Mouse (Mus musculus): ENCODE measurements around the gene Sapcd1.

- TF ChIP-seq CTCF (IDR thresholded peaks at IDR 0.05; ENCODE audit: extremely low read depth, insufficient read length, insufficient replicate concordance, low read depth, low read length) (no peak), POLR2A (IDR thresholded peaks at IDR 0.05; ENCODE audit: low read depth, low read length) (no peak)
Measured at GRCm38 (mm10) chr17:35043794-35044193, 16.0 kb upstream of the Sapcd1 start.
